Mouse (Mus musculus): Measurements from ENCODE around the gene Magix.

The Magix gene

DNA sequence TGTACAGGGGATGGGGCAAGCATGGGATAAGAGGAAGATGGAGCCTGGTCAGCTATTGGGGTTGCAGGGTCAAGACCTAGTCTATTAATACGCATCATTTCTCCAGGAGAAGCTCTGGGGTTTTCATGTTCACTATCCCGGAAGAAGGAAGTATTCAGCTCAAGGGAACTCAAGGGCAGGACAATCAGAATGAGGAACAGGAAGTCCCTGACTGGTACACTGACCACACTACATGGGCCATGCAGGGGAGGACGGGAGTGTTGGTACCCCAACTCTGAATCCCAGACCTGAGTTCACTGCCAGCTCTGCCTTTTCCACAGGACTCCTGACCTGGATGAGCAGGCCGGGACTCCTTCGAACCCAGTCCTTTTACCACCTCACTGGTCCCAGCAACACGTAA is 48.5 kb downstream of the Magix start:
- DNase-seq (ENCODE audit: low read depth, low spot score) = no peak
